Mouse (Mus musculus) intestine, postnatal 0 days (tissue): ENCODE measurements around the gene Senp8. TPM values are rescaled to one million over a fixed set of nuclear protein-coding genes. Genes with fewer than 3 reads are reported as not detected.

Experiments used
- ATAC-seq: fragments of 200-750 bp; cut with Nextera tagmentation; 2 replicates; pipeline ENCODE4 v1.8.0; 2017; ENCODE audit warnings: mild to moderate bottlenecking, moderate TSS enrichment, moderate library complexity
- H3K27ac ChIP-seq: fragments of 300-500 bp; sonication (generic); 2 replicates; pipeline ENCODE4 v1.5.1; 2014; ENCODE audit warnings: mild to moderate bottlenecking, low read depth, low read length, moderate library complexity
- H3K27me3 ChIP-seq: fragments of 300-500 bp; sonication (generic); replicated peaks from 2 replicates; pipeline ENCODE4 v1.6.1; 2014; ENCODE audit warnings: low read length, mixed read lengths; ENCODE audit not compliant: control insufficient read depth, insufficient read depth
- H3K36me3 ChIP-seq: fragments of 300-500 bp; sonication (generic); 2 replicates; pipeline ENCODE4 v1.6.1; 2014; ENCODE audit warnings: mild to moderate bottlenecking, moderate library complexity; ENCODE audit not compliant: control insufficient read depth, insufficient read depth
- H3K4me1 ChIP-seq: fragments of 300-500 bp; sonication (generic); replicated peaks from 2 replicates; pipeline ENCODE4 v1.6.1; 2014; ENCODE audit warnings: antibody characterized with exemption, low read length, mixed read lengths; ENCODE audit not compliant: control insufficient read depth, insufficient read depth
- H3K4me2 ChIP-seq: fragments of 300-500 bp; sonication (generic); replicated peaks from 2 replicates; pipeline ENCODE4 v1.6.1; 2014; ENCODE audit warnings: low read depth, mild to moderate bottlenecking, moderate library complexity
- H3K4me3 ChIP-seq: fragments of 300-500 bp; sonication (generic); 2 replicates; pipeline ENCODE4 v1.5.1; 2014; ENCODE audit warnings: low read depth, low read length
- H3K9ac ChIP-seq: fragments of 300-500 bp; sonication (generic); 2 replicates; pipeline ENCODE4 v1.6.1; 2014; ENCODE audit warnings: mild to moderate bottlenecking, low read depth, low read length
- H3K9me3 ChIP-seq: fragments of 300-500 bp; sonication (generic); 2 replicates; pipeline ENCODE4 v1.6.1; 2016; ENCODE audit warnings: mixed run types; ENCODE audit not compliant: control insufficient read depth
- CTCF ChIP-seq: sonication (generic); IDR thresholded peaks from 2 replicates; pipeline ENCODE4 v1.5.1; 2016; ENCODE audit warnings: low read depth, mild to moderate bottlenecking, control low read depth, antibody characterized with exemption, moderate library complexity
- WGBS: fragments of 180-500 bp; shearing (Covaris S2); extraction: QIAGEN DNeasy Blood & Tissue Kit; methylation state at CpG from one replicate; pipeline ENCODE4 v1.1.7; 2014; 5-methylcytosine and 5-hydroxymethylcytosine counted together
- polyA plus RNA-seq: library from polyadenylated mRNA; unstranded; fragments of >200 nt; fragmentation: Nextera tagmentation; extraction: Ambion mirVana; gene quantifications from 2 replicates; pipeline ENCODE4 v1.2.1, GENCODE M21; 2015

Gene Senp8
- polyA plus RNA-seq, 1 experiment from 2014 or later, result 3.8 TPM

DNA sequence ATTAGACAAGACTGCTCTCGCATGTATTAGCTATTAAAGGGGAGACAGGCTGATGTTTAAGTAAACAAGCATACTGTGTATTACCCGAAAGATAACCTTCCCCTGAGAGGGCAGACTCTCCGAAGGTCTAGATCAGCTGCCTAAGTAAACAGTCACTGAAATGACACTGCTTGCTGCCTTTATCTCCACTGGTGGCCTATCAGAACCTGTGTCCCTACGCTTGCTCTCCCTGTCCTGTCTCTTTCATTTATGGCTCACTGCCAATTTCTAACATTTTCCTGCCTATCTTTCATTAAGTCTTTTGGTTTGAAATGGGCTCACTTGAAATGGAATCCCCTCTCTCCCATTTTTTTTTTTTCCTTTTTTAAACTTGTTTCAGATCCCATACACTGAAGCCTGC is 15.1 kb downstream of the Senp8 start:
- no peak overlapping the region for H3K4me2 ChIP-seq
- no peak overlapping the region for H3K27ac ChIP-seq
- no peak overlapping the region for H3K9ac ChIP-seq
- no peaks in the 10 kb centered on the region for H3K36me3 ChIP-seq
- TF ChIP-seq CTCF, result no peak
- 27% methylated on average over 4 of the region's 4 CpGs for WGBS
- H3K4me3 ChIP-seq, result no peak overlapping the region
- no peaks in the 10 kb centered on the region for H3K9me3 ChIP-seq
- no peaks in the 10 kb centered on the region for H3K27me3 ChIP-seq
- no peak for ATAC-seq
- H3K4me1 ChIP-seq, result no peaks in the 10 kb centered on the region

DNA sequence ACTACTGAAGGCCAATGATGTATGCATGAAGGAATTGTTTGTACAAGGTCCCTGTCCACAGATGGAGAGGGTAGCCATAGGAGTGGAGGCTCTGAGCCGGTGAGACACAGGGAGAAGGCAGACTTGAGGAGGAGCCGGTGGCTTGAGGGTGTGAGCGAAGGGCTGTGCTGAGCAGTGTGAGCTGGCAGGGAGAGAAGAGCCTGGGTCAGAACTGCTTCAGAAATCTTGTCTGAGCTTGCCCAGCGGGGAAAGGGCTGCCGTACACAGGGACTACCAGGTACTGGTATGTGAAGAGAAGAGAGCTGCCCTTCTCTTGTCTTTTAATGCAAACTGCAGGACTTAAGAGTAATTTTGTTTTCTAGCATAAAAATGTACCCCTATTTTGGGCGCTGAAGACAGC is 17.4 kb downstream of the Senp8 start:
- no peak overlapping the region for H3K4me2 ChIP-seq
- no peaks in the 10 kb centered on the region for H3K9me3 ChIP-seq
- 64% methylated on average over 6 of the region's 6 CpGs for WGBS
- no peak for ATAC-seq
- H3K4me3 ChIP-seq, result no peak overlapping the region
- H3K36me3 ChIP-seq, result no peaks in the 10 kb centered on the region
- no peaks in the 10 kb centered on the region for H3K27me3 ChIP-seq
- no peaks in the 10 kb centered on the region for H3K4me1 ChIP-seq
- H3K27ac ChIP-seq, result no peak overlapping the region
- no peak for TF ChIP-seq CTCF
- H3K9ac ChIP-seq, result no peak overlapping the region

DNA sequence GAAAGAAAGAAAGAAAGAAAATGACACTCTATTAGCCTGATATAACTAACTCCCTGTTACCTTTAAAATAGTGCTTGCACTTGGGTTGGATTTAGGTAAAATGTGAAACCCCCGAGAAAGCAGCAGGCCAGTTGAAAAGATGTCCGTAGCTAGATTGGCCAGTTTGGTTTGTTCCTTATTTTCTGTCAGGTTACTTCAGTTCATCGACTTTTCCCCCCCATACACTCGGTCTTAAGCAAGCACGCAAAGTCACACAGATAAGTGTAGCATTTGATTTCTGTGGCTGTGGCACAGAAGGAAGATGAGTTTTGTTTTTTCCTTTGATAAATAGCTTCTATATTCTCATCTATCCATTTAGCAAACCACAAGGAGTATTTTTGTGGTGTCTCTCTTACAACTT is 19.4 kb downstream of the Senp8 start:
- Histone ChIP-seq H3K4me3 (no peak overlapping the region), H3K27ac (no peak overlapping the region), H3K9me3 (no peaks in the 10 kb centered on the region), H3K4me2 (no peak overlapping the region), H3K27me3 (no peaks in the 10 kb centered on the region), H3K36me3 (no peaks in the 10 kb centered on the region), H3K4me1 (no peaks in the 10 kb centered on the region), H3K9ac (no peak overlapping the region)
- no peak for ATAC-seq
- no peak for TF ChIP-seq CTCF
- 87% methylated on average over 5 of the region's 5 CpGs for WGBS

DNA sequence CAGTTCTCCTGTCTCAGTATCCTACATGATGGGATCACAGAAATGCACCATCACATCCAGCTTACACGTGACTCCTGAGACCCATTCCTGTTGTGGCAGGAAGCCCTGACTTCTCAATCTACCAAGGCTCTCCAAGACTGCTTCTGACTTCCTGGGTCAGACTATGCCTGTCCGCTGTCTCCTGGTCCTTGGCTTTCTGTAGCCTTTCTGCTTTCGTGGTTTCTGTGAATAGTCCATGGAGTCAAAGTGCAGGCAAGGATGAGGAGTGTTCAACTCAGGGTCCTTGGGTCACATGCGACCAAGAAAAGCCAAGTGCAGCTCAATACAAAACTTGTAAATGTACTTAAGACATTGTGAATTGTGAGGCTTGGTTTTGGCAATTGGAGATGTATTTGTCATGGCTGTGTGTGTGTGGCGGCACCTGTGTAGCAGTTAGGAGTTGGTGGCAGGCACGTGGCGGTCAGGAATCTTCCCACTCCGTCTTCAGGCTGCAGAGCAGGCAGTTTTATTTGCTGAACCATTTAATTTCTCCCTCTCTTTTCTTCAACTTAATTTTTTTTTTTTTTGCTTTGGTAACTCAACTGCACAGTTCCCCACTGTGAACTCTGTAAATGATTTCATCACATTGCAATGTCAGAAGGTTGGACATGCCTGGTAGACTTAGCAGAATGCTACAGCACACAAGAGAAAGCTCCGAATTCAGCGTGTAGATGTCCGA is 22.8 kb downstream of the Senp8 start:
- Histone ChIP-seq H3K4me2 (no peak overlapping the region), H3K4me1 (no peaks in the 10 kb centered on the region; the same call in 1 of the 2 replicates), H3K27ac (no peak overlapping the region), H3K9me3 (no peaks in the 10 kb centered on the region), H3K9ac (no peak overlapping the region), H3K36me3 (no peaks in the 10 kb centered on the region), H3K4me3 (no peak overlapping the region), H3K27me3 (no peaks in the 10 kb centered on the region)
- 85% methylated on average over 11 of the region's 11 CpGs for WGBS
- TF ChIP-seq CTCF, result no peak
- no peak for ATAC-seq

DNA sequence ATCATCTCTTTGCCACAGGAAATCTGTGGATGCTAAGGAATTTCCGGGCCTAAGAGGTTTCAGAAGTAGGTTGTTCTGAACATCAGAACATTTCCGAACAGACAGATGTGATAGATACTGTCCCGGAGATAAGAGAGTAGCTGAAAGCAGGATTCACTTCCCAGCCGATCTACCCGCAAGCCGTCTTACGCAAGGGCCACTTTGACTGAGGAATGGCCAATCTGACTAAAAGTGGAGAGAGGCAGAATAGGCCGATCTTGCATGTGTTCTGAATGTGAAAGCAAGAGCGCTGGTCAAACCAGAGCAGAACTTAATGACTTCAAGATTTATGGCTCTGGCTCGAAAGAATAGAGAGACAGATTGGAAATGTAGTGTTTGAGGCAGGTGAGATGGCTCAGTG is 25.0 kb downstream of the Senp8 start:
- no peak overlapping the region for H3K9ac ChIP-seq
- 58% methylated on average over 10 of the region's 10 CpGs for WGBS

DNA sequence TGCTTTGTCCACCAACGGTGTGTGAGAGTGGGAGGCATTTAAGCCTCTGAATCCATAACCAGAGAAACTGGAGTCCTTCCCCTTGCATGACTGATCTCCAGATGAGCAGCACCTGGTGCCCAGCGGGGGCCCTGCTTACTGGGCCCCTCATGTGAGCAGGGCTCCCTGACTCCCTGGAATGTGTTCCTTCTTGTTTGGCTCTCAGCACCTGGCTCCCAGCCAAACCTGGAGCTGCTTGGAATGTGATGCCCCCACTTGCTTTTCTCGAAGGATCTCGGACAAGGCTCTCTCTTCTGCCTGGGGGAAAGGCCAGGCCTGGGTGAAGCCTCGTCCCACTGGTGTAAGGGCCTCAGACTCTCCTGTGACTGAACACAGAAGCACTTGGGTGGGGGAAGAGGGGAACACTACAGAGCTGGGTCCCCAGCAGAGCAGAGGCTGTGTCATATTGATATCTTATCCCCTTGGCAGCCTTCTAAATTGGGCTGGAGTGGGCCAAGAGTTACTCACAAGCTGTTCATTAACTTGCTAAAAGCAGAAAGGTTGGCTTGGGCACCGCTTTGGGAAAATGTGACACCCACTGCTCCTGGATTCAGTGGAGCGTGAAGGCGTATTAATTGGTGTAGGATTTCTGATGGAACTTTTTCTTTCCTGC is 26.6 kb downstream of the Senp8 start:
- Histone ChIP-seq H3K9me3 (no peaks in the 10 kb centered on the region), H3K36me3 (no peaks in the 10 kb centered on the region), H3K27ac (no peak overlapping the region), H3K4me3 (no peak overlapping the region), H3K27me3 (no peaks in the 10 kb centered on the region), H3K4me1 (no peaks in the 10 kb centered on the region; the same call in 1 of the 2 replicates), H3K4me2 (no peak overlapping the region), H3K9ac (no peak overlapping the region)
- no peak for TF ChIP-seq CTCF
- ATAC-seq, result no peak
- 62% methylated on average over 8 of the region's 8 CpGs for WGBS

More for the DNA sequence above, 25.0 kb downstream of the Senp8 start:
- H3K36me3 ChIP-seq, result no peaks in the 10 kb centered on the region
- H3K4me2 ChIP-seq, result no peak overlapping the region
- H3K4me1 ChIP-seq, result no peaks in the 10 kb centered on the region; the same call in 1 of the 2 replicates
- H3K9me3 ChIP-seq, result no peaks in the 10 kb centered on the region
- no peak overlapping the region for H3K4me3 ChIP-seq
- H3K27me3 ChIP-seq, result no peaks in the 10 kb centered on the region
- no peak overlapping the region for H3K27ac ChIP-seq
- no peak for ATAC-seq
- TF ChIP-seq CTCF, result no peak
